Mouse (Mus musculus): ENCODE measurements at regions not wholly inside any gene's neighbourhood (a gene's known extent, or its start where the extent isn't known, plus 50 kb on each side); places are given as distances from the start of the nearest gene placed in this dataset.

GRCm38 (mm10) chr5:120301672-120302071 is 129.8 kb upstream of the Lhx5 start:
- no peak for DNase-seq (ENCODE audit: low spot score)

GRCm38 (mm10) chr5:120302307-120302706 is 129.2 kb upstream of the Lhx5 start:
- peak overlapping the region; percentile 54 for H3K4me2 ChIP-seq (ENCODE audit: low read length)
- WGBS: 2% methylated on average over 47 of the region's 47 CpGs
- no peaks in the 10 kb centered on the region for H3K36me3 ChIP-seq (ENCODE audit: control insufficient read depth, insufficient read depth, low read length)
- DNase-seq (ENCODE audit: low spot score): no peak
- no peak overlapping the region for H3K27ac ChIP-seq (ENCODE audit: low read depth)
- ATAC-seq (replicated peaks; ENCODE audit: low FRiP score, low TSS enrichment, low read depth): no peak
- H3K9me3 ChIP-seq (ENCODE audit: control insufficient read depth, low read length): no peaks in the 10 kb centered on the region
- peak overlapping the region; percentile 25 for H3K4me3 ChIP-seq (ENCODE audit: low read depth, low read length)
- peaks cover 68% of the 10 kb centered on the region for H3K27me3 ChIP-seq (replicated peaks; ENCODE audit: control insufficient read depth, insufficient read depth, low read length)
- peak overlapping the region; percentile 13; the same call in 1 of the 2 replicates for H3K9ac ChIP-seq (ENCODE audit: low read length)
- H3K4me1 ChIP-seq (replicated peaks; ENCODE audit: control insufficient read depth, insufficient read depth, low read length): 0 out of 2 replicates have a peak, but pooled peaks cover 6% of the 10 kb centered on the region

More at GRCm38 (mm10) chr5:120301672-120302071, 129.8 kb upstream of the Lhx5 start:
- no peak overlapping the region for H3K27ac ChIP-seq (ENCODE audit: low read depth)
- H3K4me1 ChIP-seq (replicated peaks; ENCODE audit: control insufficient read depth, insufficient read depth, low read length): 0 out of 2 replicates have a peak, but pooled peaks cover 6% of the 10 kb centered on the region
- no peaks in the 10 kb centered on the region for H3K9me3 ChIP-seq (ENCODE audit: control insufficient read depth, low read length)
- 1% methylated on average over 16 of the region's 16 CpGs for WGBS
- no peak overlapping the region for H3K9ac ChIP-seq (ENCODE audit: low read length)
- no peaks in the 10 kb centered on the region for H3K36me3 ChIP-seq (ENCODE audit: control insufficient read depth, insufficient read depth, low read length)
- H3K4me3 ChIP-seq (ENCODE audit: low read depth, low read length): no peak overlapping the region
- H3K4me2 ChIP-seq (ENCODE audit: low read length): peak overlapping the region; percentile 54
- H3K27me3 ChIP-seq (replicated peaks; ENCODE audit: control insufficient read depth, insufficient read depth, low read length): peaks cover 68% of the 10 kb centered on the region
- ATAC-seq (replicated peaks; ENCODE audit: low FRiP score, low TSS enrichment, low read depth): no peak

DNA sequence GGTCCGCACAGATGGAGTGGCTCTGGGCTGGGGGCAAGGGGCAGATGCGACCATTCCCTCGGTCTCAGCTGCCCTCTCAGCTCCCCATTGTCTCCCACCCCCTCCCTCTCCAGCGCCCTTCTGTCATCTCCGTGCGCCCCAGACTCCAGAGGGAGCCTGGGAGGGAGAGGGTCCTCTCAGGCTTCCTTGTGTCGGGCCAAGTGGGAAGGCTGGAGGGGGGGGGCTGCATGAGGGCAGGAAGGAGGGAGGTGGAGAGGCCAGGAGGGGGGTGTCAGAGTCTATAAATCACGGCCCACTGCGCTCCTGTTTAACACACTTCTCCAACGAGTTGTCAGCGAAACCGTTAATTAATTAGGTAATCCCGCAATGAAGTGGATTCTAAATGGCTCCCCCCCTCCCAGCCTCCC is 127.2 kb upstream of the Lhx5 start:
- H3K27me3 ChIP-seq (replicated peaks; ENCODE audit: control insufficient read depth, insufficient read depth, low read length): peaks cover 61% of the 10 kb centered on the region
- WGBS: 13% methylated on average over 13 of the region's 13 CpGs
- ATAC-seq (replicated peaks; ENCODE audit: low FRiP score, low TSS enrichment, low read depth): no peak

DNA sequence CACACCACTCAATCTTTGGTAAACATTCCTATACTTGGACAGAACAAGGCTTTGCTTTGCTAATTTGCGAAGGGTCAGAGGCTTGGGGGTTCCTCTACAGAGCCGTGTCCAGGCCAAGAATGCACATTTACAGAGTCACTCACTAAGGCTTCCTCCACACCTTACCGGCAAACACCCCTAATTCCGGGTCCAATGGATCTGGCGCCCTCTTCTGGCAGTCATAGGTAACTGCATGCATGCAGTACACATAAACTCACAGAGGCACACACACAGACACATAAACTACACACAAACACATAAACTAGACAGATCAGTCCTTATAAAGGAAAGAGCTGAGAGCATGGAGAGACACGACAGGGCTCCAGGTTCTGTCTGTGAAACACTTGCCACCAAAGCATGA is 119.2 kb upstream of the Lhx5 start:
- ATAC-seq (replicated peaks; ENCODE audit: low FRiP score, low TSS enrichment, low read depth): no peak
- H3K4me3 ChIP-seq (ENCODE audit: low read depth, low read length): no peak overlapping the region
- peaks cover 6% of the 10 kb centered on the region; the same call in 1 of the 2 replicates for H3K9me3 ChIP-seq (ENCODE audit: control insufficient read depth, low read length)
- DNase-seq (ENCODE audit: low spot score): no peak
- H3K36me3 ChIP-seq (ENCODE audit: control insufficient read depth, insufficient read depth, low read length): no peaks in the 10 kb centered on the region
- no peaks in the 10 kb centered on the region for H3K4me1 ChIP-seq (replicated peaks; ENCODE audit: control insufficient read depth, insufficient read depth, low read length)
- H3K9ac ChIP-seq (ENCODE audit: low read length): no peak overlapping the region
- H3K27me3 ChIP-seq (replicated peaks; ENCODE audit: control insufficient read depth, insufficient read depth, low read length): no peaks in the 10 kb centered on the region
- H3K4me2 ChIP-seq (ENCODE audit: low read length): no peak overlapping the region
- WGBS: 87% methylated on average over 6 of the region's 6 CpGs
- no peak overlapping the region for H3K27ac ChIP-seq (ENCODE audit: low read depth)

More for the DNA sequence above, 127.2 kb upstream of the Lhx5 start:
- H3K4me1 ChIP-seq (replicated peaks; ENCODE audit: control insufficient read depth, insufficient read depth, low read length): 0 out of 2 replicates have a peak, but pooled peaks cover 6% of the 10 kb centered on the region
- H3K27ac ChIP-seq (ENCODE audit: low read depth): no peak overlapping the region
- H3K9ac ChIP-seq (ENCODE audit: low read length): no peak overlapping the region
- peak overlapping the region; percentile 26; the same call in 1 of the 2 replicates for H3K4me2 ChIP-seq (ENCODE audit: low read length)
- H3K4me3 ChIP-seq (ENCODE audit: low read depth, low read length): no peak overlapping the region
- no peak for DNase-seq (ENCODE audit: low spot score)
- H3K9me3 ChIP-seq (ENCODE audit: control insufficient read depth, low read length): no peaks in the 10 kb centered on the region
- no peaks in the 10 kb centered on the region for H3K36me3 ChIP-seq (ENCODE audit: control insufficient read depth, insufficient read depth, low read length)

DNA sequence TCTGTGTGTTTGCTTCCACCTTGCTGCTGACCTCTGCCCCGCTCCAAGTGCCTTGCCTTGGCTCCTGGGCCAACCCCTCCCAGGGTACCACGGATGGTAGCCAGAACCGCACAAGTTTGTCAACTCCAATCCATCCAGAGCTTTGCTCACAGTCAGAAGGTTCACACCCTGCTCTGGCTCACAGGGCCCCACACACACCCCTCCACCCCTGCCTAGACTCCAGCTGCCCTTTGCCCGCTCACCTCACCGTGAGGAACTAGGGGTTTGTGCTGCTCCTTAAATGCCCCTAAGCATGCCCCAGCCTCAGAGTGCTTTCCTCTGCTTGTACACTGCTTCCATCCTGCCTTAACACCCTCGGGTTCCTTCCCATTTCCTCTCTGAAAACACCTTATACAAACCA is 117.5 kb upstream of the Lhx5 start:
- Histone ChIP-seq H3K4me1 (replicated peaks; ENCODE audit: control insufficient read depth, insufficient read depth, low read length) (no peaks in the 10 kb centered on the region), H3K9me3 (ENCODE audit: control insufficient read depth, low read length) (peaks cover 6% of the 10 kb centered on the region; the same call in 1 of the 2 replicates), H3K4me2 (ENCODE audit: low read length) (no peak overlapping the region), H3K9ac (ENCODE audit: low read length) (no peak overlapping the region), H3K27me3 (replicated peaks; ENCODE audit: control insufficient read depth, insufficient read depth, low read length) (no peaks in the 10 kb centered on the region), H3K27ac (ENCODE audit: low read depth) (no peak overlapping the region), H3K36me3 (ENCODE audit: control insufficient read depth, insufficient read depth, low read length) (no peaks in the 10 kb centered on the region), H3K4me3 (ENCODE audit: low read depth, low read length) (no peak overlapping the region)
- WGBS: 66% methylated on average over 6 of the region's 6 CpGs
- DNase-seq (ENCODE audit: low spot score) (no peak), ATAC-seq (replicated peaks; ENCODE audit: low FRiP score, low TSS enrichment, low read depth) (no peak)

GRCm38 (mm10) chr5:120315116-120315515 is 116.4 kb upstream of the Lhx5 start:
- 62% methylated on average over 8 of the region's 8 CpGs for WGBS
- no peaks in the 10 kb centered on the region for H3K27me3 ChIP-seq (replicated peaks; ENCODE audit: control insufficient read depth, insufficient read depth, low read length)
- DNase-seq (ENCODE audit: low spot score) (no peak), ATAC-seq (replicated peaks; ENCODE audit: low FRiP score, low TSS enrichment, low read depth) (no peak)
- H3K4me2 ChIP-seq (ENCODE audit: low read length): no peak overlapping the region
- H3K4me3 ChIP-seq (ENCODE audit: low read depth, low read length): no peak overlapping the region
- no peaks in the 10 kb centered on the region for H3K4me1 ChIP-seq (replicated peaks; ENCODE audit: control insufficient read depth, insufficient read depth, low read length)
- H3K9ac ChIP-seq (ENCODE audit: low read length): no peak overlapping the region
- H3K36me3 ChIP-seq (ENCODE audit: control insufficient read depth, insufficient read depth, low read length): no peaks in the 10 kb centered on the region
- peaks cover 6% of the 10 kb centered on the region; the same call in 1 of the 2 replicates for H3K9me3 ChIP-seq (ENCODE audit: control insufficient read depth, low read length)
- no peak overlapping the region for H3K27ac ChIP-seq (ENCODE audit: low read depth)

DNA sequence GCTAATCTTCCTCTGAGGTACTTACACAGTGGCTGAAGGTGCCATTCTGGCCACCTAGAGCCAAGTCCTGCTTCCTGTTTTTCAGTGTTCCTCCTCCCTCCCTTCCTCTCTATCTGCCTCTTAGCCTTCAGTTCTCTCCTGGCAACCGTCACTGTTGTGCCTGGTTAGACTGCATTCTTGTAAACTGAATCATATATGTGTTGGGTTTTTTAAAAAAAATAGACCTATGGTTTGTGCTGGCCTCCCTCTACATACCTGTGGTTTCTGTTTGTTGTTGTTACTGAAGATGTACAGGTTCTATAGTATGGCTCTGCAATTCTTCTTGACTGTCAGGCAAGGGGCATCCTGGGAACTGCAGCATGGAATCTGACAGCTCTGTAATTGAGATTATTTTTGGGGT is 112.5 kb upstream of the Lhx5 start:
- WGBS: 29% methylated on average over 1 of the region's 1 CpGs
- H3K4me2 ChIP-seq (ENCODE audit: low read length): no peak overlapping the region
- peaks cover 22% of the 10 kb centered on the region for H3K27me3 ChIP-seq (replicated peaks; ENCODE audit: control insufficient read depth, insufficient read depth, low read length)
- H3K4me1 ChIP-seq (replicated peaks; ENCODE audit: control insufficient read depth, insufficient read depth, low read length): no peaks in the 10 kb centered on the region
- no peaks in the 10 kb centered on the region for H3K36me3 ChIP-seq (ENCODE audit: control insufficient read depth, insufficient read depth, low read length)
- H3K27ac ChIP-seq (ENCODE audit: low read depth): no peak overlapping the region
- no peak overlapping the region for H3K9ac ChIP-seq (ENCODE audit: low read length)
- no peaks in the 10 kb centered on the region for H3K9me3 ChIP-seq (ENCODE audit: control insufficient read depth, low read length)
- DNase-seq (ENCODE audit: low spot score): no peak
- ATAC-seq (replicated peaks; ENCODE audit: low FRiP score, low TSS enrichment, low read depth): no peak
- H3K4me3 ChIP-seq (ENCODE audit: low read depth, low read length): no peak overlapping the region

- H3K4me3 ChIP-seq (ENCODE audit: low read depth, low read length): peak overlapping the region; percentile 12; the same call in 1 of the 2 replicates
- DNase-seq (ENCODE audit: low spot score): no peak
- peak overlapping the region; percentile 46 for H3K4me2 ChIP-seq (ENCODE audit: low read length)
- no peaks in the 10 kb centered on the region for H3K36me3 ChIP-seq (ENCODE audit: control insufficient read depth, insufficient read depth, low read length)
- no peaks in the 10 kb centered on the region for H3K9me3 ChIP-seq (ENCODE audit: control insufficient read depth, low read length)
- 2% methylated on average over 30 of the region's 30 CpGs for WGBS
- ATAC-seq (replicated peaks; ENCODE audit: low FRiP score, low TSS enrichment, low read depth): no peak
- no peak overlapping the region for H3K9ac ChIP-seq (ENCODE audit: low read length)
- peaks cover 35% of the 10 kb centered on the region for H3K27me3 ChIP-seq (replicated peaks; ENCODE audit: control insufficient read depth, insufficient read depth, low read length)
- H3K27ac ChIP-seq (ENCODE audit: low read depth): no peak overlapping the region
- H3K4me1 ChIP-seq (replicated peaks; ENCODE audit: control insufficient read depth, insufficient read depth, low read length): no peaks in the 10 kb centered on the region
Observed at GRCm38 (mm10) chr5:120322031-120322731, 109.3 kb upstream of the Lhx5 start.

Data from intestine, embryonic 14.5 days (tissue).